Mouse (Mus musculus) c-Kit-positive CD71-positive TER-119-positive erythroid progenitor cells, embryonic 14.5 days (primary cell): ENCODE data around the gene Gm10217.

ENCODE experiments used
- DNase-seq: peaks from one replicate; pipeline ENCODE4 v3.0.0-alpha.2; 2013; ENCODE audit warnings: low spot score

Gm10217 gene

DNA sequence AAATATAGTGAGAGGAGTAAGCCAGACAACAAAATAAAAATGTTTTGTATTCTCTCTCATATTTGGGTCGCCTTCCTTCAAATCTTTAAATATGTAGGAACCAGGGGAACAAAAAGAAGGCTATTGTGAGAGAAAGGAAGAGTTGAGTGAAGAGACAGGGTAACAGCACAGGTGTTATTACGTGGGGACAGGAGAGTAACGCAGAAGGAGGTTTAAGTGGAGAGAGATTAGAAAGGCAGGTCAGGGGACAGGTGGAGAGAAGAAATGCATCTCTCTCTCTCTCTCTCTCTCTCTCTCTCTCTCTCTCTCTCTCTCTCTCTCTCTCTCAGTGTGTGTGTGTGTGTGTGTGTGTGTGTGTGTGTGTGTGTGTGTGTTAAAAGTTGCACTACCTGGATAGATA, at the start of gene Gm10217:
Gene Gm10217, plus strand, starts transcription at position 301 of the 400 bp plus-strand sequence.
- no peak for DNase-seq

DNA sequence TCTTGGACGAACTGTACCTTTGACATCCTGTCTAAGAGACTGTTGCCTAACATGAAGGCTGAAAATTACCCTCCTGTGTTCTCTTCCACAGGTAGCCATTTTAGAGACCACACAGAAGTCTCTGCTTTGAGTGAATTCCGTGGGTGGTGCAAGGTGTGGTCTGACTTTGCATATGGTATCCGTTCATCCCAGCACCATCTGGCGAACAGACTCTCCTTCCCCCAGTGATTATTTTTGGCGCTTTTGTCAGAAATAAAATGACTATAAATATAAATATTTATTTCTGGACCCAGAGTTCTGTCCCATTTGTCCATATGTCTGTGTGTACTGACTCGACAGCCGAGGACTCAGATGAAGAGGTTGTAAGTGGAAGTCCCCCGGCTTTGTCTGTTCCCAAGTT, 39.3 kb upstream of the Gm10217 start:
- DNase-seq, result no peak

DNA sequence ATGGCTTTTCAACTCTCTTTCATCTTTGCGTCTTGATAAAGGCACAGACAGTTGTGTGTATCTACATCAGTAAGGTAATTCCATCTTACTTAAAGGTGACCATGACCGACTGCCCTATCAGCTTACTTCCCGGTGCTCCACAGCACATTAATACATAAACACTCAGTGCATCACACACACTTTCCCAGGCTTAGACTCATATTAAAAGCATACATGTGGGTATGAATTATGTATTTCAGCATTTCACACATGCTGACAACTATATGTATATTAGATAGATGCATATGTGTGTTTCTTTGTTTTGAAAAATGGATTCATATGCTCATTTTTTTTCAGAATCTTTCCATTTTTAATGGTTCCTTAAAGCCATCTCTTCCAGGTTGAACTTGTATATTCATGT, 23.8 kb upstream of the Gm10217 start:
- no peak for DNase-seq

DNA sequence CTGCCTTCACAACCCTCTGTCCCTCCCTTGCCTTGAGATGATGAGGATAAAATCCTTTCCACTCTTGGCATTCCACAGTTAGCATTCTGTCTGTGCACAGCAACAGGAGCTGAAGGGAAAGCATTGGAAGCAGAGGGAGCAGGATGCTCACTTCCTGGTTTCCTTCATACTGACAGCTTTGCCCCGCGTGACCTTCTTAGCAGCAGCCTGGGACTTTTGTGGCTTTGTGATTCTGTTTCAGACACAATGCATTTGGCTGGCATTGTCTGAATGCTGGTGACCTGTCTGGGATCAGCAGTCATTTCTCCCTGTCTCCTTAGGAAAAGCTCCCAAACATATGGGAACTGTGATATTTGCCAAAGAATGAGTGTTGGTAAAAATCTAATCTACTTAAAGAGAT, 4.8 kb upstream of the Gm10217 start:
- DNase-seq, result no peak

DNA sequence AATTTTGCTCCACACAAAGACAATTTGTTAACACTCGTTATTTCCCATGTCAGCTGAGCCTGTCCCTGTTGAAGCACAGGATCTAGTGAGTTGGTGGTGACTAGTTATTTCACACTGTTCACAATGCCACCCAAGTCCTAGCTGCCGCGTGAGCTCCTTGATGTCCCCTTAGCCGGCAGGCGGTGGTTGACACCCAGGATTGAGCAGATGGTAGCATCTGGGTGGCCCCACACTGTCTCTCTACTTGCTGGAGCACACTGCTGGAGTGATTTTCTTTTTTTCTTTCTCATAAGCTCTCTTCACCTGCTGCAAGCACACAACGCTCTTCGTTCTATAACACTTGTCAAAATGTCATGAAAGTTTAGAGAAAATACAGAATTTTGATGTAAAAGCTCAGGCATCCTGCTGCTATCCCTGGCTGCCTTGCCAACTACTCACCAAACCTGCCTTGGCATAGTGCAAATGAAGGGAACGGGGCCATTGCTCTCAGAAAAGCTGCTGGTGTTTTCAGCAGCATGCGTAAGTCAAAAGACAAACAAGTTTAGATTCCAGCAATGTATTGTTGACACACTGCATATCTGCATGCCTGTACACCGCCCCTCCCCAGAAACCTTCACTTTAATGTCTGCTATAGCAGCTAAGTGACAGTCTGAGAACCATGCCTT, 3.4 kb upstream of the Gm10217 start:
- DNase-seq, result no peak

DNA sequence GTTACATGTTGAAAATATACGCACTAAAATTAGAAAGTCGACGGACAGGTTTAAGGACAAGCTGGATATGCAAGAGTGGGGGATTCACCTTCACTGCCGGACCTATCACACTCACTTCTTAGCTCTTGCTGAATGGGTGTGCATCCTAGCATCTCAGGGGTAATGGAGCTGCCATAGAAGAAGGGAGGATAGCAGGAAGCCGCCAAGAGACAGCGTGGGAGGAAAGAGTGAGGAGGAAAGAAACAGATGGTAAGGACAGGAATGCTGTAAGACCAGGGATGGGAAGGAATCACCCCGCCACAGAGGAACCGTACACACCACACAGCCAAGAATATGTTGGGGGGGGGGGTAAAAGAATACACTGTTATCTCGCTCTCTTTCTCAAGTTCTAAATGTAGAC, 1.1 kb downstream of the Gm10217 start:
- no peak for DNase-seq

DNA sequence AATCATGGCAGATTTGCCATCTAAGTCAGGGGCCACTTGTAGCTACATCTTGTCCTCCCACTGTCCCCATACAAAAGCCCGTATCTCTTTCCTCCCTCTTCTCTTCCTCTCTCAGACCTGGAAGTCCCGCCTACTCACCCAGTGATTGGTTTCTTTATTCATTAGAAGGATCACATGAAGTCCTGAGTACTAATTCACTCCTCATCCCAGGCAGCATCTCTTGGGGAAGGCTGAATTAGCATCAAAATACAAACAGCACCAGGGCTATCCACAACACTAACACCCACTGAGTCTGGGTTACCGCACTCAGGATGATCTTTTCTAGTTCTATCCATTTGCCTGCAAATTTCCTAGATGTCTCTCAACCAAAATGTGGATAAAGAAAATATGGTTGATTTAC, 4.0 kb downstream of the Gm10217 start:
- DNase-seq, result no peak

DNA sequence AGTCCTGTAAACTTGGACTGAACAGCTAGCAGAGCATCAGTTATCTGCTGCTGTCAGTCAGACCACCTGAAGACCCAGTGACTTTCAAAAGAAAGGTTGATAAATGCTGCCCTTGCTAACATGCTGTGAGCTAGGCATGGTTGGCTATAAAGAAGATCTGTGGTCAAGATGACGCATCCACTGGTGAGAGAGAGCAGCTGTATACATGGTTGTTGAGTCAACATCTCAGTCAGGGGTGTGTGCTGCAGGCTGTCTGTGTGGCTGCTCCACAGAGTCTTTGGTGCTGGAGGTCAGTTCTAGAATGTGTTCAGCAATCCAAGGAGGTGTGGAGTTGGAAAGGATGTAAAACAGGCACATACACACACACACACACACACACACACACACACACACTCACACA, 12.2 kb downstream of the Gm10217 start:
- no peak for DNase-seq

DNA sequence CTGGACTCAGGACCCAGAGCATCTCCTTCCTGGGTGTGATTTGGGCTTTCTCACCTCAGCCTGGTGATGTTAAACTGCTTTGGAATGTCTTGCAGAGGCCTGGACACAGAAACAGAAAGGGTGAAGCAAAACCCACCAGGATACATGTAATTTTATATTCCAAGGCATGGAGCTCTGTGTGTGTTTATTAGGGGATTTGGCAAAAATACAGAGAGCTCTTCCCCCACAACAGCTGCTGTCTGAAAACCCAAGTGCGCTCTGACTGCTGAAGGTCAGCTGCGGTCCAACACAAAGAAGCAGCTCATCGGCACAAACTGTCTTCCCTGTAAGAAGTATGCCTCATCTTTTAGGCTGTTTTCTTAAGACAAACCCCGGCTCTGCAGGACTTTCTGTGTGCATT, 15.9 kb downstream of the Gm10217 start:
- no peak for DNase-seq

DNA sequence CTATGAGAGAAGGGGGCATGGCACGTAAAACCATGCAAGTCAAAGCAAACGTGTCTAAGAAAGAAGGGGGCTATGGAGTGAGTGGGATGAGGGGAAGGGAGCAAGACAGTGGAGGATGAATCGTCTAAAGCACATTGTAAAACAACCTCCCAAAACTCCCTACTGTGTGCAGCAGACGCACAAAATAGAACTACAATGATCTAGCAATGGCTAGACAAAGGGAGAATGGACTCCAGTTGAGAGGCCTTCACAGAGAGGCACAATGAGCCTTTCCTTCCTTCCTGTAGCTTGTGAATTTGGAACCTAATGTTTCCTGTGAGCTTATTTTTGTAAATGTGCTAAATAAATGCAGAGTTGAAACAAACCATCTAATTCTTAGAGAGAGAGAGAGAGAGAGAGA, 22.7 kb downstream of the Gm10217 start:
- no peak for DNase-seq

DNA sequence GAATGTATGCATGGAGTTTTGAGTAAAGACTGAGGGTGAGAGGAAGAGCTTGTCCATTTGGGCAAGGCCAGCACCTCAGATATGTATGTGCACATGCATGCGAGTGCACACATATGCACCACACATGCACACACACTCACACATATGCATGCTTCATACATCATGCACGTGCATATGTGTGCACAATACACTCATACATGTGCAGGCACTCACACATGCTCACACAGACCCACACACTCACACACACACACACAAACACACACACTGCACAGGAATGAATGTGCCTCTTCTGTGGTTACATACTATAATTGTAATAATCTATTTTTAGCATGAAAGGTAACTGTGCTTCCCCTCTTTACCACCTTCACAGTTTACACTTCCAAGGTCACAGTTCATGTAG, 35.1 kb downstream of the Gm10217 start:
- no peak for DNase-seq

DNA sequence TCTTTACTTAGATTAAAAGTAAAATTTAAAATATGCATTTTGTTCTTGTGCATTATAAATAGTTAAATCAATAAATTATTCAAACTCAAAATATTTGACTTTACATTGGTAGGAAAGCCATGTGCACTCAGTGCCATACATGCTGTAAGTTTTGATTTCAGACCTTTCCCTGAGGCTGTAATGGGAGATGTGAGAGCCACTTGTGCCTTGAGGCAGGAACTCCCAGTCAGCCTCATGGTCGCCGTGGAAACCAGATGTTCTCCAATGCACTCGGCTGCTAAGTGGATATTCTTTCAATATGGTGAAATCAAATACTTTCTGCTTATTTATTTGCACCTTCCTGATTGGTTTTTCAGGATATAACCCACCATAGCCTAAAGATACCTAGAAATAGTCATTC, 35.6 kb downstream of the Gm10217 start:
- no peak for DNase-seq
